Mouse (Mus musculus): ENCODE results near the gene Cenpj. TPM values are rescaled to one million over a fixed set of nuclear protein-coding genes. Genes with fewer than 3 reads are reported as not detected.

Gene Cenpj
- total RNA-seq, 2 experiments from 2014 or later, result 2.3 to 3.4 TPM

DNA sequence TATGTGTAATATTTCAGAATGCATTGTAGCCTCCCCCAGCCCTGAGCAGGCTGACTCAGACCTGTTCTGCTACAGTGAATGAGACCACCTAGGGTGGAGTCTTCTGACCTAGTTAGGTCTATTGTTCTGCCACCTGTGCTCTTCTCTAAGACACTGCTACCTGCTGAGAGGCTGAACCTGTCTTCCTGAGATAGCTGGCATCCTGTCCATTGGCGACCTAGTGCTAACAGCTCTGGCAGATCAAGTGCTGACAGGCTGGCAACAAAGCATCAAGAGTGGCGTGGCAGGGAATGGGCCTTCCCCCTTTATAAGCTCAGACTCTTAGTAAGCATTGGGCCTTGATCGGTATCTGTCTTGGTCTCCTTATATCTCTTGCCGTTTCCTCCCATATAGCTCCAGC lies 24.3 kb downstream of the Cenpj start:
- no peak for DNase-seq (ENCODE audit: low spot score in 2 of 2)

DNA sequence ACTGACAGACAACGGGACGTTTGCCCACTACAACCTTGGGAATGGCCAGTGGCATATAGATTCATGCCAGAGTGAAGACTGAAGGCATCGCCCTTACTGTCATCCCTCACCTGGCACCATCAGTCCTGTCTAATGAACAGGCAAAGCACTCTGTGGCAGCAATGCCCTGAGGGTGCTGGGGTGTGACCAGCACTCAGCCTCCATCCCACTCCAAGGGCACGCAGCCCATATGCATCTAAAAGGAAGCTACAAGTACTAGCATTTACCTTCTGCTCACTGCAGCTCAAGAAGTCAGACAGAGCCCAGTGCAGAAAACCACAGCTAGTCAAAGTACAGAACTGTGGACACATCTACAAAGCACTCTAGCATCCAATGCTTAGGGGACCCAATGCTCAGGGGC lies 29.7 kb downstream of the Cenpj start:
- no peak for DNase-seq (ENCODE audit: low spot score in 2 of 2)

DNA sequence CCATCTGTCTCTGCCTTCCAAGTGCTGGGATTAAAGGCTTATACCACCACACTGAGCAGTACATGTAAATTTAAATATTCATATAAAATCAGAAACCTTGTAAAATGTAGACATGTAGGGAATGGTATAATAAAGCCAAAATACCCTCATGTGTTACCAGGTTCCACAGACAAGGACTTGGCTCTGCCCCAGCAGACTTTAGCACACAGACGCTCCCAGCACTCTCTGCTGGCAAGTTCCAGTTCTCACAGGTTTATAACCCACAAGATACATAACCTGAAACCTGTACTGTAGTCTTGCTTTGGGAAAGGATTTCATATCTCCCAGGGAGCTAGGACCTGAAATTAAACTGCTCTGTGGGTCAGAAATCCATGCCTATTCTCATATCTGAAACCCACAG lies 30.3 kb downstream of the Cenpj start:
- DNase-seq (ENCODE audit: low spot score in 2 of 2), result no peak

DNA sequence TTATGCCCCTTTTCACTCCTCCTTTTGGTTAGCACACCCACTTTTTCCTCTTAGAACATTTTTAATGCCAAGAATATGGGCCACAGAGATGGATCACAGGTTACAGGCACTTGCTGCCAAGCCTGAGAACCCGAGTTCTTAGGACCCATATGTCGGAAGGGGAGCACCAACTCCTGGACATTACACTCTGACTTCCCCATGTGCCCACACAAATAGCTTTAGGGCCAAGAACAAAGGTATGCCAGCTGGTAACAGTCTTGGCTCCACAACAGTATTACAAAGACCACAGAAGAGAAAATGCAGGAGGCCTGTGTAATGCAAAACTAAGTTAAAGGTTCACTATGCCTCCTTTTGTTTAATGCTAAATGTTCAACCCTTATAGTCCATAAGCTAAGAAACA lies 44.4 kb downstream of the Cenpj start:
- no peak for DNase-seq (ENCODE audit: low spot score in 2 of 2)

DNA sequence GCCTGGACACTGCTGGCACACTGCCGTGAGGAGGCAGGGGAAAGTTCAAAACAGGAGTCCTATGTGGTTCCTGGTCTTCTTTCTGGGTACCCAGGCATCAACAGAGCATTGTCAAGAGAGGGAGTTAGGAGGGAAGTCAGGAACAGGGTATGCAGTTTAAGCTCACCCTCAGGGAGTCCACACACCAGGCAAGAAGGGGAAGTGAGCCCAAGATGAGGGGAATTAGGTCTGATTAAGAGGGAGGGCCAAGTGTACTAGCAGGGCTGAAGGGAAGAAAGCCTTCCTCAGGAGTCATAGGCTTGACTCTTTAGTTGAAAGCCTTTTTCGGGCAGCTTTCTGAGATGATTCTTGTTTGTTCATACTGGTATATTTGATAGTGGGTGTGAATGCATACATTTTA lies 60.5 kb downstream of the Cenpj start:
- no peak for DNase-seq (ENCODE audit: low spot score in 2 of 2)

DNA sequence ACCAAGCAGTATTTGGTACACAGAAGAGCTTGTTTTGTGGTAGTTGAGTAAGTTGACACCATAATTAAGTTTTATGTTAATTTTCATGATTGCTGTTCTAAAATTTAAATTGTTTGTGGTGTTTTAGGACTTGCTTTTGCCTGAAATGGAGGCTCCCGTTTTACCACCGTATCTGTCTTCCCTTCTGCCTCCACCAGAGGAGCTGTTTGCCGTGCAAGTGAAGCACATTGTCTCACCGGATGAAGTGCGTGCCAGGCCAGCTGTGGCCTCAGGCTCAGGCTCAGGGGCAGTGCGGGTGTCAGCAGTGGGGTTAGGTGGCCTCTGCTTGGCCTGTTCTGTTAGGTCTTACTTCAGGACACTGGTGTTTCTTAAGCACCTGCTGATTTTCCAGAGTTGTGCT lies 63.1 kb downstream of the Cenpj start:
- no peak for DNase-seq (ENCODE audit: low spot score in 2 of 2)

DNA sequence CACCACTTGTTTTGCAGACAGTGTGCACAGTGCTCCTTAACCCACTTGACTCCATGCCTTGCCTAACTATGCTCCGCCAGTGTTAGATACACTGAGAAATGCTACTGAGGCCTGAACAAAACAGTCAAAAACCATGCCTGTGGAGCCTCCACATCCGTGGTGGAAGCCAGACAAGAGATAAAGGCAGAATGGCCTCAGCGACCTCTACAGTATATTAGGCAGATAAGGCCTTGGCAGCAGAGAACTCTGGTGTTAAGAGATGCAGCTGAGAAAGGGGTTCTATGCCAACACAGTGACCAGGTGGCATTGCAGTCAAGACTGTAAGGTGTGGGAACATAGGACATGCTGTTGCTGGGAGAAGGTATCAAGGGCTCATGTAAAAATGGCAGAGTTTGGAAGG lies 68.5 kb downstream of the Cenpj start:
- DNase-seq (ENCODE audit: low spot score in 2 of 2), result no peak

DNA sequence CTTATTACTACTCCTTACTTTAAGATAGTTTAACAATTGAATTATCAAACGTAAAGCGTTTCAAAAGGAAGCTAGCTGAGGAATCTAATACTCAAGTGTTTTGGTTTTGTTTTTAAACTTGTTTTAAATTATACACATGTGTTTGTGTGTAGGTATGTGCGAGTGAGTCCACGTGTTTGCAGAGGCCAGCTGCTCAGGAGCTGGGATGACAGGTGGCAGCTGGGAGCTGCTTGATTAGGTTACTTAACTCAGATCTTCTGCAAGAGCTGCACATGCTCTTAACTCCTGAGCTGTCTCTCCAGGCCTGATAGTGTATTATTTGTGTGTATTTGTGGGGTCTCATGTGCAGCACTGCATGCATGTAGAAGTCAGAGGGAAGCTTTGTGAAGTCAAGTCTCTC lies 72.8 kb downstream of the Cenpj start:
- no peak for DNase-seq (ENCODE audit: low spot score in 2 of 2)

DNA sequence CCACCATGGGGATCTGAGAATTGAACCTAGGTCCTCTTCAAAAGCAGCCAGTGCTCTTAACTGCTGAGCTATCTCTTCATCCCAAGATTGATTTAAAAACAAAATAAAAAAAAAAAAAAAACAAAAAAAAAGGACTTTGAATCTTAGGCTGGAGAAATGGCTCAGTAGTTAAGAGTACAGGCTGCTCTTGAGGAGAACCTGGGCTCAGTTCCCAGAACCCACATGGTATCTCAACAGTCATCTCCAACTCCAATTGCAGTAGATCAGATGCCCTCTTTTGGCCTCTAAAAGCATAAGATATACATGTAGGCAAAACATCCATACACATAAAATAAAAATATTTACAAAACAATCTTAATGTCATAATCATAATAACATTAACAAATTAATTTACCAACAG lies 85.4 kb downstream of the Cenpj start:
- no peak for DNase-seq (ENCODE audit: low spot score in 2 of 2)

Other genes with a start within 250 kb of the Cenpj start
- gene Atp12a, start 210.4 kb downstream of the Cenpj start, total RNA-seq (2021), result under 1 TPM in 1 of 2 experiments, not detected in 1; 0.28 TPM
- under 1 TPM; 0.50 to 0.68 TPM for gene Rnf17, start 172.8 kb downstream of the Cenpj start, total RNA-seq (2021)
- 1 to 10 TPM; 5.8 TPM for gene Parp4, start 194 bp upstream of the Cenpj start, total RNA-seq (2021)
- 10 to 100 TPM; 48.2 to 57.3 TPM for gene Mphosph8, start 92.8 kb upstream of the Cenpj start, total RNA-seq (2021)
- 10 to 100 TPM; 63.7 to 64.3 TPM for gene Pspc1, start 202.9 kb upstream of the Cenpj start, total RNA-seq (2021)
- gene Zmym5, start 236.3 kb upstream of the Cenpj start, total RNA-seq (2021), result 10 to 100 TPM; 27.0 to 30.1 TPM